Mouse (Mus musculus) midbrain, postnatal 0 days (tissue): ENCODE measurements around the gene Tnfsf14. TPM values are rescaled to one million over a fixed set of nuclear protein-coding genes. Genes with fewer than 3 reads are reported as not detected.

ENCODE experiments used
- ATAC-seq: fragments of 200-750 bp; cut with Nextera tagmentation; 2 replicates; pipeline ENCODE4 v1.8.0; 2017; ENCODE audit warnings: moderate number of reproducible peaks, mild to moderate bottlenecking, moderate TSS enrichment, moderate library complexity; ENCODE audit not compliant: low FRiP score
- DNase-seq: peaks from one replicate; pipeline ENCODE4 v3.0.0-alpha.2; 2015; ENCODE audit warnings: low spot score
- H3K27ac ChIP-seq: fragments of 300-500 bp; sonication (generic); 2 replicates; pipeline ENCODE4 v1.5.1; 2014; ENCODE audit warnings: low read depth, mild to moderate bottlenecking, low read length, mixed read lengths
- H3K27me3 ChIP-seq: fragments of 300-500 bp; sonication (generic); 2 replicates; pipeline ENCODE4 v1.6.1; 2014; ENCODE audit warnings: low read length, control low read depth, mixed read lengths; ENCODE audit not compliant: insufficient read depth
- H3K36me3 ChIP-seq: fragments of 300-500 bp; sonication (generic); 2 replicates; pipeline ENCODE4 v1.6.1; 2014; ENCODE audit warnings: low read length, control low read depth, mixed read lengths; ENCODE audit not compliant: insufficient read depth
- H3K4me1 ChIP-seq: fragments of 300-500 bp; sonication (generic); 2 replicates; pipeline ENCODE4 v1.6.1; 2014; ENCODE audit warnings: mild to moderate bottlenecking, control low read depth, antibody characterized with exemption, low read length, mixed read lengths; ENCODE audit not compliant: insufficient read depth
- H3K4me2 ChIP-seq: fragments of 300-500 bp; sonication (generic); 2 replicates; pipeline ENCODE4 v1.6.1; 2014; ENCODE audit warnings: low read depth, mild to moderate bottlenecking, low read length, mixed read lengths; ENCODE audit not compliant: poor library complexity, severe bottlenecking
- H3K4me3 ChIP-seq: fragments of 300-500 bp; sonication (generic); 2 replicates; pipeline ENCODE4 v1.5.1; 2014; ENCODE audit warnings: low read depth, mild to moderate bottlenecking, low read length, moderate library complexity
- H3K9ac ChIP-seq: fragments of 300-500 bp; sonication (generic); replicated peaks from 2 replicates; pipeline ENCODE4 v1.6.1; 2014; ENCODE audit warnings: mild to moderate bottlenecking, low read length, moderate library complexity, mixed read lengths; ENCODE audit not compliant: poor library complexity, severe bottlenecking
- H3K9me3 ChIP-seq: fragments of 300-500 bp; sonication (generic); 2 replicates; pipeline ENCODE4 v1.6.1; 2016; ENCODE audit warnings: low read length, control low read depth
- CTCF ChIP-seq: IDR thresholded peaks from 2 replicates; pipeline ENCODE4 v1.5.1; 2016; ENCODE audit warnings: antibody characterized with exemption, mild to moderate bottlenecking
- WGBS: fragments of 180-500 bp; shearing (Covaris S2); extraction: QIAGEN DNeasy Blood & Tissue Kit; methylation state at CpG from one replicate; pipeline ENCODE4 v1.1.7; 2014; 5-methylcytosine and 5-hydroxymethylcytosine counted together
- polyA plus RNA-seq: library from polyadenylated mRNA; unstranded; fragments of >200 nt; fragmentation: Nextera tagmentation; extraction: Ambion mirVana; gene quantifications from 2 replicates; pipeline ENCODE4 v1.2.1, GENCODE M21; 2015
- total RNA-seq: library from RNA; depleted of rRNA; stranded (reverse); fragments of >200 nt; gene quantifications from 2 replicates; pipeline ENCODE4 v1.2.3, GENCODE M21; 2014

The Tnfsf14 gene
- total and polyA plus RNA-seq, 2 experiments from 2014 or later, result not detected

- Histone ChIP-seq H3K4me3 (no peak overlapping the region), H3K36me3 (no peaks in the 10 kb centered on the region), H3K27me3 (no peaks in the 10 kb centered on the region), H3K9me3 (no peaks in the 10 kb centered on the region), H3K9ac (no peak overlapping the region), H3K4me1 (no peaks in the 10 kb centered on the region; the same call in 1 of the 2 replicates), H3K27ac (no peak overlapping the region), H3K4me2 (no peak overlapping the region)
- TF ChIP-seq CTCF, result no peak
- 63% methylated on average over 9 of the region's 9 CpGs for WGBS
- DNase-seq (no peak), ATAC-seq (no peak)
Measured at GRCm38 (mm10) chr17:57211501-57211900, 17.5 kb upstream of the Tnfsf14 start.

GRCm38 (mm10) chr17:57209330-57209729 is 15.4 kb upstream of the Tnfsf14 start:
- H3K27ac ChIP-seq, result no peak overlapping the region
- 84% methylated on average over 4 of the region's 4 CpGs for WGBS
- DNase-seq, result no peak

DNA sequence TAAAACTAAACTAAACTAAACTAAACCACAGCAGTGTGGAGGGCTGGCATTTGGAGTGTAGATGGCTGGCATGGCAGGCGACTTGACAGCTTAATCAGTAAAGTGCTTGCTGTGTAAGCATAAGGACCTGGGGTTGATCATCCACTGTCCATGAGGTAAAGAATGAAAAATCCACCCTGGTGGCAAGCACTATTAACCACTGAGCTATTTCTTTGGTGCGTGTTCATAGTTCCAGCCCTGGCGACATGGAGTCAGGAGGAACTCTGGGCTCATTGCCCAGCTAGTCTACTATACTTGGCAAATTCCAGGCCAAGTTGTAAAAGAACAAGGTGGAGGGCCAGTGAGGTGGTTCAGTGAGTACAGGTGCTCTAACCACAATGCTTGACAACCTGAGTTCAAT is 14.0 kb upstream of the Tnfsf14 start:
- DNase-seq, result no peak
- TF ChIP-seq CTCF, result no peak
- no peak overlapping the region for H3K4me3 ChIP-seq
- no peak overlapping the region for H3K9ac ChIP-seq
- no peaks in the 10 kb centered on the region for H3K27me3 ChIP-seq
- WGBS, result 81% methylated on average over 3 of the region's 3 CpGs
- H3K9me3 ChIP-seq, result no peaks in the 10 kb centered on the region
- H3K4me1 ChIP-seq, result no peaks in the 10 kb centered on the region
- H3K27ac ChIP-seq, result no peak overlapping the region
- ATAC-seq, result no peak
- H3K4me2 ChIP-seq, result no peak overlapping the region
- H3K36me3 ChIP-seq, result no peaks in the 10 kb centered on the region

More at GRCm38 (mm10) chr17:57209330-57209729, 15.4 kb upstream of the Tnfsf14 start:
- Histone ChIP-seq H3K4me2 (no peak overlapping the region), H3K27me3 (no peaks in the 10 kb centered on the region), H3K9me3 (no peaks in the 10 kb centered on the region), H3K4me1 (no peaks in the 10 kb centered on the region), H3K4me3 (no peak overlapping the region), H3K36me3 (no peaks in the 10 kb centered on the region), H3K9ac (no peak overlapping the region)
- TF ChIP-seq CTCF, result peak; percentile 32; the same call in 1 of the 2 replicates
- ATAC-seq, result no peak

- H3K9me3 ChIP-seq, result no peaks in the 10 kb centered on the region
- H3K4me2 ChIP-seq, result no peak overlapping the region
- H3K9ac ChIP-seq, result no peak overlapping the region
- no peaks in the 10 kb centered on the region for H3K4me1 ChIP-seq
- no peak for TF ChIP-seq CTCF
- H3K27me3 ChIP-seq, result no peaks in the 10 kb centered on the region
- H3K27ac ChIP-seq, result no peak overlapping the region
- 86% methylated on average over 10 of the region's 10 CpGs for WGBS
- H3K4me3 ChIP-seq, result no peak overlapping the region
- no peak for ATAC-seq
- no peaks in the 10 kb centered on the region for H3K36me3 ChIP-seq
- no peak for DNase-seq
Measured at GRCm38 (mm10) chr17:57201841-57202724, 8.1 kb upstream of the Tnfsf14 start.

DNA sequence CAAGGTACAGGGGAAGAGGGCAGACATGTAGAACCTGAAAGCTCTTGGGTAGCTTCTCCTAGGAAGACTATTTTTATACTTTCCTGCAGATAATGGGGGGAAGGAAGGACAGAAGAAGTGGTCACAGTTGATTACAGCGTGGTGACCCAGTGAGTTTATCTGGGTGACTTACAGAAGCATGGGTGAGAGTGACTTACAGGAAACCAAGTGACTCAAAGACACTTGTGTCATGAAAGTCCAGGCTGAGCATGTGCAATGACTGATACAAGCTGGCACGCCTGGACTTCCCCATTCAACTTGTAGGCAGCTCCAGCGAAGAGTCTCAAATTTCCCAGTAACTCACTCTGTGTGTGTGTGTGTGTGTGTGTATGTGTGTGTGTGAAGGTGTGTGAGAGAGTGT is 4.3 kb upstream of the Tnfsf14 start:
- H3K27ac ChIP-seq, result no peak overlapping the region
- 77% methylated on average over 3 of the region's 3 CpGs for WGBS
- no peaks in the 10 kb centered on the region for H3K27me3 ChIP-seq
- no peaks in the 10 kb centered on the region for H3K4me1 ChIP-seq
- ATAC-seq (no peak), DNase-seq (no peak)
- no peaks in the 10 kb centered on the region for H3K9me3 ChIP-seq
- no peaks in the 10 kb centered on the region for H3K36me3 ChIP-seq
- no peak overlapping the region for H3K4me3 ChIP-seq
- no peak overlapping the region for H3K4me2 ChIP-seq
- H3K9ac ChIP-seq, result no peak overlapping the region
- no peak for TF ChIP-seq CTCF

DNA sequence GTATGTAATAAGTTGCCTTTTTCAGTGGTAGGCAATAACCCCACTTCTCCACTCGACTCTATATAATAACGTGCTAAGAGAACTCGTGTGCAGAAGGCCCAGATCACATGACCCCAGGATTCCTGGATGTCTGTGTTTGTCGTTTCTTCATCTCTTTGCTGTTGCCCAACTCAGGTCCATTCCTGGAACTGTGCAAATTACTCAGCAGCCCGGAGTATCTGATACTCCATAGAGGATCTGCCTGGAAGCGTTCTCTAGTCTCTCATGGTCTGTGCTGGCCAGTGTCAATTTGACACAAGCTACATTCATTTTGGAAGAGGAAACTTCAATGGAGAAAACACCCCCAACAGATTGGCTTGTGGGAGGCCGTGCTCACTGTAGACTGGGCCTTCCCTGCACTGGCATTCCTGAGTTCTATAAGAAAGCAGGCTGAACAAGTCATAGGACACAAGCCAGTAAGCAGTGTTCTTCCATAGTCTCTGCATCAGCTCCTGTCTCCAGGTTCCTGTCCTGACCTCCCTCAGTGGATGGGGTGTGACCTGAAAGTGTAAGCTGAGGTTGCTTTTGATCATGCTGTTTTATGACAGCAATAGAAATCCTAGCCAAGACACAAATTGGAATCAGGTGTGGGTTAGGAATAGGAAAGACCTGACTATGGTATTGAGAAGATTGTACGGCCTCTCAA is 1.5 kb upstream of the Tnfsf14 start:
- H3K4me2 ChIP-seq, result no peak overlapping the region
- no peaks in the 10 kb centered on the region for H3K4me1 ChIP-seq
- no peak overlapping the region for H3K9ac ChIP-seq
- H3K4me3 ChIP-seq, result no peak overlapping the region
- DNase-seq, result no peak
- no peak for TF ChIP-seq CTCF
- no peaks in the 10 kb centered on the region for H3K9me3 ChIP-seq
- H3K27ac ChIP-seq, result no peak overlapping the region
- no peaks in the 10 kb centered on the region for H3K27me3 ChIP-seq
- 83% methylated on average over 8 of the region's 8 CpGs for WGBS
- no peak for ATAC-seq
- no peaks in the 10 kb centered on the region for H3K36me3 ChIP-seq
